Mouse (Mus musculus): ENCODE measurements around the gene Ifngr1.

DNA sequence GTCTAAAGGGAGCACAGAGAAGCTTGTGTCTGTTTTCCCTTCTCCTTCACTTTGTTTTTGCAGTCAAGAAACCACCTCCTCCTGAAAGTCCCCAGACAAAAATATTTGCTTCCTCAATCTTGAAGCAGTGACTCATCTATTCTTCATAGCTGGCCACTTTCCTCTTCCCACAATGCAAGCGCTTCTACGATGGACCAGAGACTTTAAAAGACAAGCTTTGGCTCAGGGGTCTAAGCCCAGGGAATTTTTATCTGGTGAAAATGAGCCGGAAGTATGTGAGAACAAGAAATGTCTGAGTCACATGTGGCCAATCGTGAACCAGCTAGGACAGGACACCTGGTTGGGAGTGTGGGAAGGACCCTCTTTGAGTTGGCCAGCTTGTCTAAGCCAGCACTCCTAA, 21.5 kb upstream of the Ifngr1 start:
- no peak for TF ChIP-seq CTCF (IDR thresholded peaks at IDR 0.05; ENCODE audit: low read depth, low read length)
- no peak for TF ChIP-seq POLR2A (IDR thresholded peaks at IDR 0.05; ENCODE audit: insufficient read depth, low read length)
- no peak for TF ChIP-seq EP300 (IDR thresholded peaks at IDR 0.05; ENCODE audit: insufficient read depth, low read depth, low read length)

All from ES-Bruce4 (cell line).